Mouse (Mus musculus): Measurements from ENCODE around the gene Itgb3bp. TPM values are rescaled to one million over a fixed set of nuclear protein-coding genes. Genes with fewer than 3 reads are reported as not detected.

Gene Itgb3bp
- polyA plus RNA-seq, 1 experiment, result 3.8 TPM

- TF ChIP-seq TCF3 (IDR thresholded peaks at IDR 0.05; ENCODE audit: insufficient read length, low read depth) (no peak), MAX (IDR thresholded peaks at IDR 0.05; ENCODE audit: low read depth) (no peak), MYOD1 (IDR thresholded peaks at IDR 0.05; ENCODE audit: control insufficient read depth in 1 of 3, insufficient read length in 2 of 3, low read depth in 2 of 3) (no peak), TCF12 (IDR thresholded peaks at IDR 0.05; ENCODE audit: insufficient read depth, poor library complexity, severe bottlenecking) (no peak), E2F4 (IDR thresholded peaks at IDR 0.05; ENCODE audit: insufficient read depth) (no peak), USF1 (IDR thresholded peaks at IDR 0.05; ENCODE audit: low read depth) (no peak), REST (IDR thresholded peaks at IDR 0.05; ENCODE audit: insufficient read depth, insufficient read length) (no peak), POLR2AphosphoS2 (IDR thresholded peaks at IDR 0.05; ENCODE audit: insufficient read length, low read depth) (no peak), CEBPB (IDR thresholded peaks at IDR 0.05; ENCODE audit: insufficient read depth, poor library complexity, severe bottlenecking) (no peak), SRF (IDR thresholded peaks at IDR 0.05; ENCODE audit: control insufficient read depth, insufficient read length, low read depth) (no peak), POLR2A (IDR thresholded peaks at IDR 0.05; ENCODE audit: insufficient read length, low read depth) (no peak), MYOG (IDR thresholded peaks at IDR 0.05; ENCODE audit: control insufficient read depth in 1 of 3, insufficient read depth in 1 of 3, insufficient read length in 2 of 3, low read depth in 2 of 3) (no peak)
- H3K27me3 ChIP-seq (ENCODE audit: control insufficient read depth, insufficient read depth, insufficient read length), result no peaks in the 10 kb centered on the region
- no peak overlapping the region for H3K4me3 ChIP-seq
- H3K79me2 ChIP-seq (ENCODE audit: control insufficient read depth, insufficient read depth), result peaks cover 6% of the 10 kb centered on the region
- no peak overlapping the region for H3K4me2 ChIP-seq (ENCODE audit: low read depth)
- H3K36me3 ChIP-seq (ENCODE audit: control insufficient read depth, insufficient read depth), result no peaks in the 10 kb centered on the region
- H3ac ChIP-seq (ENCODE audit: control insufficient read depth, insufficient read length), result no peak overlapping the region
Observed at GRCm38 (mm10) chr4:99939711-99940505, 10.3 kb upstream of the Itgb3bp start.

- H3K4me2 ChIP-seq (ENCODE audit: low read depth), result no peak overlapping the region
- no peak overlapping the region for H3K4me3 ChIP-seq
- no peak overlapping the region for H3ac ChIP-seq (ENCODE audit: control insufficient read depth, insufficient read length)
- TF ChIP-seq CEBPB (IDR thresholded peaks at IDR 0.05; ENCODE audit: insufficient read depth, poor library complexity, severe bottlenecking) (no peak), MYOD1 (IDR thresholded peaks at IDR 0.05; ENCODE audit: control insufficient read depth in 1 of 3, insufficient read length in 2 of 3, low read depth in 2 of 3) (peak in 2 of 3 experiments; percentile 68 to 70), SRF (IDR thresholded peaks at IDR 0.05; ENCODE audit: control insufficient read depth, insufficient read length, low read depth) (no peak), USF1 (IDR thresholded peaks at IDR 0.05; ENCODE audit: low read depth) (no peak), TCF3 (IDR thresholded peaks at IDR 0.05; ENCODE audit: insufficient read length, low read depth) (no peak), MYOG (IDR thresholded peaks at IDR 0.05; ENCODE audit: control insufficient read depth in 1 of 3, insufficient read depth in 1 of 3, insufficient read length in 2 of 3, low read depth in 2 of 3) (peak in 2 of 3 experiments; percentile 31 to 65)
- H3K79me2 ChIP-seq (ENCODE audit: control insufficient read depth, insufficient read depth), result peaks cover 18% of the 10 kb centered on the region
- no peaks in the 10 kb centered on the region for H3K27me3 ChIP-seq (ENCODE audit: control insufficient read depth, insufficient read depth, insufficient read length)
- H3K36me3 ChIP-seq (ENCODE audit: control insufficient read depth, insufficient read depth), result no peaks in the 10 kb centered on the region
Observed at GRCm38 (mm10) chr4:99936278-99936677, 6.7 kb upstream of the Itgb3bp start.

DNA sequence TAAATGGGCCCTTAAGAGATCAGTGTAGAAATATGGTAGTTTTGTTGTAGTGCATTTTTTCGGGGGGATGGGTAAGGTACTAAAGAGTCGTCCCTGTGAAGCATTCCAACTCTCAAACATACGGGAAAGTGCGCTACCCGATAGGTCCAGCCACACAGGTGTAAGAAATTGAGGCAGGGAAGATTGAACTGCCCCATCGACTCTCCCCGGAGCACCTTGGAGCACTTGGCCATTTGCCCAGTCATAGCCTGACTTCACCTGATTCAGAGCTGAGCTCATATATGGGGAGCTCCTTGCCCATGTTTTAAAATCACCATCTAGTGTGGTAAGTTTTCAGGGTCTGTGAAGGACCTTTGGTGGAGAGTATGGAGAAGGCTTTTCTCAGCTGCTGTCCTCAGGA lies 5.2 kb upstream of the Itgb3bp start:
- no peak overlapping the region for H3K4me3 ChIP-seq

GRCm38 (mm10) chr4:99931807-99932206 lies 2.2 kb upstream of the Itgb3bp start:
- peaks cover 22% of the 10 kb centered on the region for H3K79me2 ChIP-seq (ENCODE audit: control insufficient read depth, insufficient read depth)
- H3ac ChIP-seq (ENCODE audit: control insufficient read depth, insufficient read length), result no peak overlapping the region
- H3K36me3 ChIP-seq (ENCODE audit: control insufficient read depth, insufficient read depth), result no peaks in the 10 kb centered on the region
- no peaks in the 10 kb centered on the region for H3K27me3 ChIP-seq (ENCODE audit: control insufficient read depth, insufficient read depth, insufficient read length)
- H3K4me2 ChIP-seq (ENCODE audit: low read depth), result peak overlapping the region; percentile 86
- TF ChIP-seq USF1 (IDR thresholded peaks at IDR 0.05; ENCODE audit: low read depth) (no peak), REST (IDR thresholded peaks at IDR 0.05; ENCODE audit: insufficient read depth, insufficient read length) (no peak), MAX (IDR thresholded peaks at IDR 0.05; ENCODE audit: low read depth) (no peak), SRF (IDR thresholded peaks at IDR 0.05; ENCODE audit: control insufficient read depth, insufficient read length, low read depth) (no peak), POLR2A (IDR thresholded peaks at IDR 0.05; ENCODE audit: insufficient read length, low read depth) (no peak), TCF3 (IDR thresholded peaks at IDR 0.05; ENCODE audit: insufficient read length, low read depth) (no peak), CEBPB (IDR thresholded peaks at IDR 0.05; ENCODE audit: insufficient read depth, poor library complexity, severe bottlenecking) (no peak), POLR2AphosphoS2 (IDR thresholded peaks at IDR 0.05; ENCODE audit: insufficient read length, low read depth) (no peak), MYOD1 (IDR thresholded peaks at IDR 0.05; ENCODE audit: control insufficient read depth in 1 of 3, insufficient read length in 2 of 3, low read depth in 2 of 3) (no peak), MYOG (IDR thresholded peaks at IDR 0.05; ENCODE audit: control insufficient read depth in 1 of 3, insufficient read depth in 1 of 3, insufficient read length in 2 of 3, low read depth in 2 of 3) (no peak), E2F4 (IDR thresholded peaks at IDR 0.05; ENCODE audit: insufficient read depth) (no peak), TCF12 (IDR thresholded peaks at IDR 0.05; ENCODE audit: insufficient read depth, poor library complexity, severe bottlenecking) (no peak)
- peak overlapping the region; percentile 67 for H3K4me3 ChIP-seq

More for the DNA sequence above, 5.2 kb upstream of the Itgb3bp start:
- no peak overlapping the region for H3K4me2 ChIP-seq (ENCODE audit: low read depth)
- peaks cover 28% of the 10 kb centered on the region for H3K79me2 ChIP-seq (ENCODE audit: control insufficient read depth, insufficient read depth)
- H3K27me3 ChIP-seq (ENCODE audit: control insufficient read depth, insufficient read depth, insufficient read length), result no peaks in the 10 kb centered on the region
- no peak overlapping the region for H3ac ChIP-seq (ENCODE audit: control insufficient read depth, insufficient read length)
- no peaks in the 10 kb centered on the region for H3K36me3 ChIP-seq (ENCODE audit: control insufficient read depth, insufficient read depth)
- TF ChIP-seq SRF (IDR thresholded peaks at IDR 0.05; ENCODE audit: control insufficient read depth, insufficient read length, low read depth) (no peak), MAX (IDR thresholded peaks at IDR 0.05; ENCODE audit: low read depth) (no peak)

DNA sequence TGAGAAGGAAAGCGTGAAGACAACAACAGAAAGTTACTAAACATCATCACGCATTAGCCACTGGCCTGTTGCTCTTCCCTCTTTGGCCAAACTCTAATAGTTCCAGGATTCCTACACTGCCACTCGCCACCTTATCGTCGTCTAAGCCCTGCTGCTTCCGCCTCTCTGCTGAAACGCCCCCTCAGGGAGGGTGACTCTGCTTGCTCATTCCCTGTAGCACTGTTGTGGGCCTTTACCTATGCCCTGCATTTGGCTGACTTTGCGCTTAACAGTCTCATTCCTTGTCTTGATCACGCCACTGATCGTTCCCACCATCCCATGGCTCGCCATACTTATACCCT lies 1.6 kb upstream of the Itgb3bp start:
- Histone ChIP-seq H3ac (ENCODE audit: control insufficient read depth, insufficient read length) (no peak overlapping the region), H3K4me2 (ENCODE audit: low read depth) (peak overlapping the region; percentile 86), H3K4me3 (peak overlapping the region; percentile 67), H3K79me2 (ENCODE audit: control insufficient read depth, insufficient read depth) (peaks cover 22% of the 10 kb centered on the region), H3K27me3 (ENCODE audit: control insufficient read depth, insufficient read depth, insufficient read length) (no peaks in the 10 kb centered on the region), H3K36me3 (ENCODE audit: control insufficient read depth, insufficient read depth) (no peaks in the 10 kb centered on the region)
- TF ChIP-seq TCF3 (IDR thresholded peaks at IDR 0.05; ENCODE audit: insufficient read length, low read depth) (no peak), CEBPB (IDR thresholded peaks at IDR 0.05; ENCODE audit: insufficient read depth, poor library complexity, severe bottlenecking) (no peak), E2F4 (IDR thresholded peaks at IDR 0.05; ENCODE audit: insufficient read depth) (no peak)

Measured in myocyte (in vitro differentiated cells).